Mouse (Mus musculus) heart, postnatal 0 days (tissue): ENCODE measurements at regions not wholly inside any gene's neighbourhood (a gene's known extent, or its start where the extent isn't known, plus 50 kb on each side); places are given as distances from the start of the nearest gene placed in this dataset.

Source experiments
- CTCF ChIP-seq: IDR thresholded peaks from 2 replicates; pipeline ENCODE4 v1.5.1; 2016; ENCODE audit warnings: antibody characterized with exemption, control low read depth, low read depth
- EP300 ChIP-seq: IDR thresholded peaks from 2 replicates; pipeline ENCODE4 v1.6.1; 2016; ENCODE audit warnings: antibody characterized with exemption, low read depth

GRCm38 (mm10) chr12:25167504-25168212 is 70.7 kb upstream of the Id2 start:
- TF ChIP-seq EP300: no peak
- TF ChIP-seq CTCF: no peak
